Mouse (Mus musculus) embryonic facial prominence, embryonic 14.5 days (tissue): Measurements from ENCODE around the gene Ggcx. TPM values are rescaled to one million over a fixed set of nuclear protein-coding genes. Genes with fewer than 3 reads are reported as not detected.

Experiments
- polyA plus RNA-seq: library from polyadenylated mRNA; unstranded; fragments of >200 nt; fragmentation: Nextera tagmentation; extraction: Ambion mirVana; gene quantifications from 2 replicates; pipeline ENCODE4 v1.2.1, GENCODE M21; 2014

The Ggcx gene
- polyA plus RNA-seq, 1 experiment from 2014 or later, result 15.7 TPM

Other genes starting within 250 kb of the Ggcx start
- gene Atoh8, start 178.7 kb upstream of the Ggcx start, polyA plus RNA-seq, result 12.1 and 12.9 TPM in 2 replicates
- not detected in 2 replicates for gene Sftpb, start 109.7 kb upstream of the Ggcx start, polyA plus RNA-seq
- 46.6 and 50.7 TPM in 2 replicates for gene Usp39, start 69.1 kb upstream of the Ggcx start, polyA plus RNA-seq
- 19.6 and 25.0 TPM in 2 replicates for gene 0610030E20Rik, start 67.0 kb upstream of the Ggcx start, polyA plus RNA-seq
- gene Tmem150a, start 58.9 kb upstream of the Ggcx start, polyA plus RNA-seq, result 16.3 and 17.6 TPM in 2 replicates
- 79.9 and 81.1 TPM in 2 replicates for gene Rnf181, start 47.4 kb upstream of the Ggcx start, polyA plus RNA-seq
- 20.3 and 22.3 TPM in 2 replicates for gene Vamp5, start 33.8 kb upstream of the Ggcx start, polyA plus RNA-seq
- gene Vamp8, start 23.6 kb upstream of the Ggcx start, polyA plus RNA-seq, result 130 and 144 TPM in 2 replicates
- 292 and 321 TPM in 2 replicates for gene Mat2a, start 25.2 kb downstream of the Ggcx start, polyA plus RNA-seq
- gene Sh2d6, start 107.4 kb downstream of the Ggcx start, polyA plus RNA-seq, result not detected in 2 replicates
- 70.8 and 75.9 TPM in 2 replicates for gene Capg, start 130.1 kb downstream of the Ggcx start, polyA plus RNA-seq
- 18.7 and 18.8 TPM in 2 replicates for gene Elmod3, start 184.1 kb downstream of the Ggcx start, polyA plus RNA-seq
- gene Retsat, start 184.2 kb downstream of the Ggcx start, polyA plus RNA-seq, result 16.4 and 18.2 TPM in 2 replicates
- gene Tgoln1, start 202.7 kb downstream of the Ggcx start, polyA plus RNA-seq, result 33.8 and 34.7 TPM in 2 replicates